Mouse (Mus musculus): ENCODE results near the gene Zg16.

DNA sequence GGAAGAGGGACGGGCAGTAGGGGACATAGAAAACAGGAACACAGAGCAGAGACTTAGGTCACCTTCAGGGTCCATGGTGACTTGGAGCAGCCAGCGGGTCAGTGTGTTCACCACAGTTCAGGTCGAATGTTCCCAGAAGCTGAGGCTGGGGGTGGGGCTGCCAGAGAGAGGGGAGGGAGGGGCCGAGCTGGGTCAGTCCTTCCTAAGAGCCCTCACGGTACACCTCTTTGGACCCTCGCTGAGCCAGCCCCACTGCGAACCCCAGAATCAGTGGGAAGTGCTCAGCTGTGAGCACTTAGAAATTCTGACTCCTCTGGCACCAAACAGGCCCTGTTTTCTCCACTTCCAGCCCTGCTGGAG, 34.8 kb upstream of the Zg16 start, which contains the start of gene Qprt:
- no peak for TF ChIP-seq CTCF (IDR thresholded peaks at IDR 0.05; ENCODE audit: borderline replicate concordance, control insufficient read depth, extremely low read depth, insufficient read depth, low read length, poor library complexity)
- TF ChIP-seq POLR2A (IDR thresholded peaks at IDR 0.05; ENCODE audit: control insufficient read depth, extremely low read depth, insufficient read depth, low read length, poor library complexity) = no peak
